Mouse (Mus musculus): ENCODE data around the gene Klhl28. TPM values are rescaled to one million over a fixed set of nuclear protein-coding genes. Genes with fewer than 3 reads are reported as not detected.
A peak's percentile ranks its signal among the peaks of the same experiment; 100 is the strongest.

The Klhl28 gene
- polyA plus RNA-seq, 1 experiment, result 0.77 TPM

- no peaks in the 10 kb centered on the region for H3K27me3 ChIP-seq (ENCODE audit: control insufficient read depth, insufficient read depth, insufficient read length)
- H3K36me3 ChIP-seq (ENCODE audit: control insufficient read depth, insufficient read depth), result peaks cover 24% of the 10 kb centered on the region
- TF ChIP-seq CTCF (IDR thresholded peaks at IDR 0.05; ENCODE audit: control insufficient read depth, insufficient read depth, insufficient read length) (no peak), USF1 (IDR thresholded peaks at IDR 0.05; ENCODE audit: low read depth) (no peak), CEBPB (IDR thresholded peaks at IDR 0.05; ENCODE audit: low read depth) (no peak), MYOD1 (IDR thresholded peaks at IDR 0.05; ENCODE audit: control insufficient read depth, insufficient read length, low read depth) (no peak), FOSL1 (IDR thresholded peaks at IDR 0.05; ENCODE audit: insufficient read depth, low read length, poor library complexity, severe bottlenecking) (no peak), MYOG (IDR thresholded peaks at IDR 0.05; ENCODE audit: control insufficient read depth, extremely low read depth, insufficient read length) (no peak), MAX (IDR thresholded peaks at IDR 0.05) (no peak)
- H3K79me2 ChIP-seq (ENCODE audit: control insufficient read depth, insufficient read depth), result peaks cover 97% of the 10 kb centered on the region
- no peak overlapping the region for H3ac ChIP-seq (ENCODE audit: control insufficient read depth, insufficient read length, low read depth)
- H3K79me3 ChIP-seq (ENCODE audit: low read depth), result peaks cover 80% of the 10 kb centered on the region
- H3K4me3 ChIP-seq (ENCODE audit: insufficient read depth, poor library complexity, severe bottlenecking), result no peak overlapping the region
Measured at GRCm38 (mm10) chr12:64972063-64972462, 6.7 kb upstream of the Klhl28 start.

- peaks cover 82% of the 10 kb centered on the region for H3K79me3 ChIP-seq (ENCODE audit: low read depth)
- no peaks in the 10 kb centered on the region for H3K27me3 ChIP-seq (ENCODE audit: control insufficient read depth, insufficient read depth, insufficient read length)
Measured at GRCm38 (mm10) chr12:64971399-64971798, 6.1 kb upstream of the Klhl28 start.

DNA sequence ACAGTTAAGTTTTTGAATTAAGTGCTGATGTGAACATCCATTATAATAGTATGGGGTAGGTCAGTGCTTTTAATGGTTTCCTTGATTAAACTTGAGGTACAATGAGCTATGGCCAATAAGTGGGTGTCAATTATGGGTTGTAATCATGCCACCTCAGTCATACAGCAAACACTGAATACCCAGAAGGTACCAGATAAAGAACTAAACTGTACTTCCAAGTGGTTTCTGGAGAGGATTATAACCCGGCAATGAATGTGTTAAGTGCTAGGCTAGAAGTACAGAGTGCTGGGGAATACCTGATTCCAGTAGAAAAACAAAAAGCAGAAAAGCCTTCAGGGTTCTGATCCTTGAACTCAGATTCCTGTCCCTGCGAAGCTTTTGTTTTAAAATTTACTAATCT lies 2.7 kb upstream of the Klhl28 start:
- H3K79me2 ChIP-seq (ENCODE audit: control insufficient read depth, insufficient read depth), result peaks cover 98% of the 10 kb centered on the region
- peaks cover 85% of the 10 kb centered on the region for H3K79me3 ChIP-seq (ENCODE audit: low read depth)
- H3K27me3 ChIP-seq (ENCODE audit: control insufficient read depth, insufficient read depth, insufficient read length), result no peaks in the 10 kb centered on the region
- peak overlapping the region; percentile 54 for H3ac ChIP-seq (ENCODE audit: control insufficient read depth, insufficient read length, low read depth)
- peaks cover 19% of the 10 kb centered on the region for H3K36me3 ChIP-seq (ENCODE audit: control insufficient read depth, insufficient read depth)
- peak overlapping the region; percentile 88 for H3K4me3 ChIP-seq (ENCODE audit: insufficient read depth, poor library complexity, severe bottlenecking)
- TF ChIP-seq CEBPB (IDR thresholded peaks at IDR 0.05; ENCODE audit: low read depth) (no peak), MYOD1 (IDR thresholded peaks at IDR 0.05; ENCODE audit: control insufficient read depth, insufficient read length, low read depth) (no peak), USF1 (IDR thresholded peaks at IDR 0.05; ENCODE audit: low read depth) (no peak), MAX (IDR thresholded peaks at IDR 0.05) (no peak), CTCF (IDR thresholded peaks at IDR 0.05; ENCODE audit: control insufficient read depth, insufficient read depth, insufficient read length) (no peak), MYOG (IDR thresholded peaks at IDR 0.05; ENCODE audit: control insufficient read depth, extremely low read depth, insufficient read length) (no peak), FOSL1 (IDR thresholded peaks at IDR 0.05; ENCODE audit: insufficient read depth, low read length, poor library complexity, severe bottlenecking) (no peak)

More at GRCm38 (mm10) chr12:64971399-64971798, 6.1 kb upstream of the Klhl28 start:
- TF ChIP-seq FOSL1 (IDR thresholded peaks at IDR 0.05; ENCODE audit: insufficient read depth, low read length, poor library complexity, severe bottlenecking), result no peak
- TF ChIP-seq MAX (IDR thresholded peaks at IDR 0.05), result no peak
- no peak for TF ChIP-seq CTCF (IDR thresholded peaks at IDR 0.05; ENCODE audit: control insufficient read depth, insufficient read depth, insufficient read length)
- no peak for TF ChIP-seq MYOD1 (IDR thresholded peaks at IDR 0.05; ENCODE audit: control insufficient read depth, insufficient read length, low read depth)
- no peak for TF ChIP-seq CEBPB (IDR thresholded peaks at IDR 0.05; ENCODE audit: low read depth)
- no peak for TF ChIP-seq MYOG (IDR thresholded peaks at IDR 0.05; ENCODE audit: control insufficient read depth, extremely low read depth, insufficient read length)
- TF ChIP-seq USF1 (IDR thresholded peaks at IDR 0.05; ENCODE audit: low read depth), result no peak
- Histone ChIP-seq H3K4me3 (ENCODE audit: insufficient read depth, poor library complexity, severe bottlenecking) (no peak overlapping the region), H3K79me2 (ENCODE audit: control insufficient read depth, insufficient read depth) (peaks cover 97% of the 10 kb centered on the region), H3ac (ENCODE audit: control insufficient read depth, insufficient read length, low read depth) (no peak overlapping the region), H3K36me3 (ENCODE audit: control insufficient read depth, insufficient read depth) (peaks cover 19% of the 10 kb centered on the region)

DNA sequence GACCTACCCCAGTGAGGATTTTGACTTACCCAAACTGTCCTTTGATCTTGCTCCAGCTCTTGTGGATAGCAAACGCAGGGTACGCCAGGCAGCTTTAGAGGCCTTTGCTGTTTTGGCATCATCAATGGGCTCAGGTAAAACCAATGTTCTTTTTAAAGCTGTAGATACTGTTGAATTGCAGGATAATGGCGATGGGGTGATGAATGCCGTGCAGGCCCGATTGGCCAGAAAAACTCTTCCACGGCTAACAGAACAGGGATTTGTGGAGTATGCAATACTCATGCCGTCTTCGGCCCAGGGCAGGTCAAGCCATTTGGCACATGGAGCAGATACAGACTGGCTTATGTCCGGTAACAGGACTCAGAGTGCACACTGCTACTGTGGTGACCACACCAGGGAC lies 2.1 kb upstream of the Klhl28 start:
- peaks cover 83% of the 10 kb centered on the region for H3K79me3 ChIP-seq (ENCODE audit: low read depth)
- no peaks in the 10 kb centered on the region for H3K27me3 ChIP-seq (ENCODE audit: control insufficient read depth, insufficient read depth, insufficient read length)
- peak overlapping the region; percentile 88 for H3K4me3 ChIP-seq (ENCODE audit: insufficient read depth, poor library complexity, severe bottlenecking)
- peak overlapping the region; percentile 43 for H3ac ChIP-seq (ENCODE audit: control insufficient read depth, insufficient read length, low read depth)
- peaks cover 95% of the 10 kb centered on the region for H3K79me2 ChIP-seq (ENCODE audit: control insufficient read depth, insufficient read depth)
- H3K36me3 ChIP-seq (ENCODE audit: control insufficient read depth, insufficient read depth), result peaks cover 19% of the 10 kb centered on the region
- TF ChIP-seq CEBPB (IDR thresholded peaks at IDR 0.05; ENCODE audit: low read depth), result no peak
- TF ChIP-seq MYOD1 (IDR thresholded peaks at IDR 0.05; ENCODE audit: control insufficient read depth, insufficient read length, low read depth), result no peak
- no peak for TF ChIP-seq MAX (IDR thresholded peaks at IDR 0.05)
- no peak for TF ChIP-seq MYOG (IDR thresholded peaks at IDR 0.05; ENCODE audit: control insufficient read depth, extremely low read depth, insufficient read length)
- TF ChIP-seq USF1 (IDR thresholded peaks at IDR 0.05; ENCODE audit: low read depth), result no peak

GRCm38 (mm10) chr12:64966652-64967435 lies 1.5 kb upstream of the Klhl28 start:
- Histone ChIP-seq H3K4me3 (ENCODE audit: insufficient read depth, poor library complexity, severe bottlenecking) (peak overlapping the region; percentile 88), H3K79me2 (ENCODE audit: control insufficient read depth, insufficient read depth) (peaks cover 88% of the 10 kb centered on the region), H3ac (ENCODE audit: control insufficient read depth, insufficient read length, low read depth) (peak overlapping the region; percentile 97), H3K36me3 (ENCODE audit: control insufficient read depth, insufficient read depth) (peaks cover 15% of the 10 kb centered on the region), H3K79me3 (ENCODE audit: low read depth) (peaks cover 81% of the 10 kb centered on the region), H3K27me3 (ENCODE audit: control insufficient read depth, insufficient read depth, insufficient read length) (no peaks in the 10 kb centered on the region)
- TF ChIP-seq MAX (IDR thresholded peaks at IDR 0.05), result no peak
- TF ChIP-seq FOSL1 (IDR thresholded peaks at IDR 0.05; ENCODE audit: insufficient read depth, low read length, poor library complexity, severe bottlenecking), result no peak
- no peak for TF ChIP-seq MYOG (IDR thresholded peaks at IDR 0.05; ENCODE audit: control insufficient read depth, extremely low read depth, insufficient read length)
- no peak for TF ChIP-seq CEBPB (IDR thresholded peaks at IDR 0.05; ENCODE audit: low read depth)
